Mouse (Mus musculus): ENCODE results near the gene Zdhhc25.
A peak's percentile ranks its signal among the peaks of the same experiment; 100 is the strongest.

Gene Zdhhc25

GRCm38 (mm10) chr15:88628801-88629356 lies 28.8 kb downstream of the Zdhhc25 start:
- no peak for DNase-seq (ENCODE audit: low spot score in 2 of 2)

GRCm38 (mm10) chr15:88635205-88635604 lies 35.1 kb downstream of the Zdhhc25 start:
- no peak for DNase-seq (ENCODE audit: low spot score in 2 of 2)

- peak; percentile 31 to 68 for DNase-seq (ENCODE audit: low spot score in 2 of 2)
Observed at GRCm38 (mm10) chr15:88651019-88651418, 50.9 kb downstream of the Zdhhc25 start.

All from spleen, postnatal 10 days (tissue).